Mouse (Mus musculus) liver, postnatal 0 days (tissue): Measurements from ENCODE around the gene Ifi47.

Experiments
- CTCF ChIP-seq: sonication (generic); IDR thresholded peaks from 2 replicates; pipeline ENCODE4 v1.5.1; 2016; ENCODE audit warnings: antibody characterized with exemption, low read depth
- EP300 ChIP-seq: IDR thresholded peaks from 2 replicates; pipeline ENCODE4 v1.6.1; 2016; ENCODE audit warnings: antibody characterized with exemption, low read depth, mild to moderate bottlenecking

DNA sequence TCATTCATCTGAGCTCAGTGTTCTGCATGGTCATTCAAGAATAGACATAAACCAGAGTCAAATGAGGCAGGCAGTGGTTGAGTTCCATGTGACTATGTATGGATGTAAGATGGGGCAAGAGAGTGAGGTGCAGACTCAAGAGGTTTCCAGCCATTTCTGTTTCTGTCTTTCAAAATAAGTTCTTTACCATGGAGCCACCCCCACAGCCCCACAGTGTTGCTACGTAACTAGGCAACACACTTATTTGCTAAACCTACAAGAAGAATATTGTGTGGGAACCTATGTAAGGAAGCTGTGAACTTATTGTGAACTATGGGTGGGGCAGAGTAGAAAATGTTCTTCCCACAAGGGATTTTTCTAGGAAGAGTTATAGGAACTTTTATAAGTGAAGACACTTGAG is 6.8 kb downstream of the Ifi47 start:
- TF ChIP-seq CTCF (no peak), EP300 (no peak)
